Mouse (Mus musculus): ENCODE results near the gene Zzef1. TPM values are rescaled to one million over a fixed set of nuclear protein-coding genes. Genes with fewer than 3 reads are reported as not detected.

Zzef1 gene
- polyA plus RNA-seq, 1 experiment: 8.1 TPM

Other genes starting within 250 kb of the Zzef1 start
- 0.02 TPM for gene Spns3, start 245.7 kb upstream of the Zzef1 start, polyA plus RNA-seq (2012; fragmentation: generic; extraction: Trizol)
- 13.2 TPM for gene Ube2g1, start 188.9 kb upstream of the Zzef1 start, polyA plus RNA-seq (2012; fragmentation: generic; extraction: Trizol)
- gene Ankfy1, start 106.2 kb upstream of the Zzef1 start, polyA plus RNA-seq (2012; fragmentation: generic; extraction: Trizol): 16.7 TPM
- 6.9 TPM for gene Cyb5d2, start 84 bp upstream of the Zzef1 start, polyA plus RNA-seq (2012; fragmentation: generic; extraction: Trizol)
- 26.1 TPM for gene Atp2a3, start 164.9 kb downstream of the Zzef1 start, polyA plus RNA-seq (2012; fragmentation: generic; extraction: Trizol)
- gene P2rx1, start 202.9 kb downstream of the Zzef1 start, polyA plus RNA-seq (2012; fragmentation: generic; extraction: Trizol): 0.24 TPM
- gene Camkk1, start 222.8 kb downstream of the Zzef1 start, polyA plus RNA-seq (2012; fragmentation: generic; extraction: Trizol): 3.3 TPM

All from myocyte (in vitro differentiated cells).